Mouse (Mus musculus): Measurements from ENCODE around the gene Tex48. TPM values are rescaled to one million over a fixed set of nuclear protein-coding genes. Genes with fewer than 3 reads are reported as not detected.

The Tex48 gene
- polyA plus RNA-seq (2015; fragmentation: Illumina TruSeq; extraction: RNeasy Lipid Tissue Mini Kit (QIAGEN cat#74804); ENCODE audit: low read depth, low replicate concordance) = not detected

DNA sequence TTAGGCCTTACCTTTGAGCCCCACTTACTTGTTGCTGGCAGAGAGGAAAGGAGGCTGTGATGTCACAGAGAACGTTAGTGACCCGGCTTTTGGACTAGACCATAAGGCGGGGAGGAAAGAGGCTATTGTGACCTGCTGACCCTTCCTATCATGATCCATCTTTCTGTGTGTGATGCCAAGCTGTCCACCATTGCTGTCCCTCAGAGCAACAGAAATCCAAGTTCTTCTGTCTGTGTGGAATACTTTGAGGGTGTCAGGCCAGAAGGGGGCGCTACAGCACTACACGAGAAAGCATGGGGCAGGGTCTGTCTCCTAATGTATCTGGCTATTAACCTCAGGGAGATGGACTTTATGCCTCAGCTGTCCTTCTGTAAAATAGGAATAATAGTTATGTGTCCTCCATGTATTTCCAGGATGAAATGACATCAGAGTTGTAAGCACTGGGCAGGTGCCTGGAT, at the start of gene Tex48:
Gene Tex48 (minus strand): TSS at position 51 of the 458 bp plus-strand sequence.

DNA sequence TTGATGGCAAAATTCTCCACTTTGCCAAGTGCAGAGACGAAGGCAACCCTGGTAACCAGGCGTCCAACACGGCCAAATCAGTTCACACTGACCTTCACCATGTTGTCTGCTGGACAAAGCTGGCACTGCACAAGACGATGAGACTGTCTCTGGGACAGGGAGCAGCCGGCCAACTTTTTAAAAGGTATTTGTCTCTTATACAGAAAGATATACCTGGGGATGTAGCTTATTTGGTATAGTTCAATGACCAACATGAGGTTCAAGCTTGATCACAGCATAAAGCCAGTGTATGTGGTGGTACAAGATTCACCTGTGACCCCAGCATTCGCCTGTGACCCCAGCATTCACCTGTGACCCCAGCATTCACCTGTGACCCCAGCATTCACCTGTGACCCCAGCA, 41.1 kb upstream of the Tex48 start, which contains the start of gene Gm11214:
Gene Gm11214 (minus strand): TSS at position 101 of the 400 bp plus-strand sequence.

DNA sequence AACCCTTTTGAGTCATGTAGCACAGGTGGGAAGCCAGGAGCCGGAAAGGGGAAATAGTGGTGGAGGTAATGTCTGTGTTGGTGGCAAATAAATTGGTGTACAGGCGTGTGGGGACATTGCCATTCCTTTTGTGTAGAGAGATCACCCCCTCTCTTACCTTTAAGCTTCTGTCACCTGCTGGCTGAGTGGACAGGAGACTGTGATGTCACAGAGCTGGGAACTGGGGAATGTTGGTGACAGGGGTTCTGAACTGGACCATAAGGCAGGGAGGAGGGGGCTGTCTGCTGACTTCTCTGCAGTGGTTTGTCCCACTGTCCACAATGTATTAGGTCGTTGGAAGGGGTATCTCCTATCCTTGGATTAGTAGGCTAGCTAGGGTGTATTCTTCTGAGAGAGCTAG, 17.3 kb downstream of the Tex48 start, which contains the start of gene Gm11213:
Gene Gm11213 (minus strand): TSS at position 317 of the 400 bp plus-strand sequence.

DNA sequence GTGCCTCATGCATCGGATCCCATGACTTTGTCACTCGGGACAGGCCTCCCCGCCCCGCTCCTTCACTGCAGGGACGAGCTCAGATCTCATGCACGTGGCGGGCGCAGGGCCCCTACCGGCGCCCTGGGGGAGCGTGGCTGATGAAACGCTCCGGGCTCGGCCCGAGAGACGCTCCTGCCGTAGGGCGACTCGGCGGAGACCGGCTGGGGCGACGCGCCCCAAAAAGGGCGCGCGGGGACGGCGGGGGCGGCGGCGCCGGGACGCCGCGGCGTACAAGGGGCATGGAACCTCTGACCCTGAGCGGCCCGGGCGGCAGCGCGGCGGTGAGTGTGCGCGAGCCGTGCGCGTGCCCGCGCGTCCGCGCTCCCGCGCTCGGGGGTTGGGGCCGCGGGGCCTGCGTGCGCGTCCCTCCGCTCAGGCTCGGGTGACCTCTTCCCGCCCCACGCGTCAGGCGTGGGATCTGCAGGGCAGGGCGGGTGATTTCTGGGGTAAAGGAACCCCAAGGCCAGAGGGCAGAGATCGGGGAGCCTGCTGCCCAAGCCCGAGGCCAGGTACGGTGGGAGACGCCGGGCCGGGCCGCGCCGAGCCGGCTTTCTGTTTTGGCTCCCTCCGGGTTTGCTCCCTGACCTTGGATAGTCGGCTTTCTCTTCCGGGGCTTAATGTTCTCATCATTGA, 63.7 kb downstream of the Tex48 start, which contains the start of gene Tmem268:
Gene Tmem268 (plus strand): TSS at position 375 of the 675 bp plus-strand sequence.

Other genes starting within 250 kb of the Tex48 start
- 1.9 TPM for gene Akna, start 219.1 kb downstream of the Tex48 start, polyA plus RNA-seq (2015; fragmentation: Illumina TruSeq; extraction: RNeasy Lipid Tissue Mini Kit (QIAGEN cat#74804); ENCODE audit: low read depth, low replicate concordance)
- gene Whrn, start 126.4 kb downstream of the Tex48 start, polyA plus RNA-seq (2015; fragmentation: Illumina TruSeq; extraction: RNeasy Lipid Tissue Mini Kit (QIAGEN cat#74804); ENCODE audit: low read depth, low replicate concordance) = 30.1 TPM
- 246 TPM for gene Atp6v1g1, start 77.7 kb downstream of the Tex48 start, polyA plus RNA-seq (2015; fragmentation: Illumina TruSeq; extraction: RNeasy Lipid Tissue Mini Kit (QIAGEN cat#74804); ENCODE audit: low read depth, low replicate concordance)
- 11.1 TPM for gene Tmem268, start 63.6 kb downstream of the Tex48 start, polyA plus RNA-seq (2015; fragmentation: Illumina TruSeq; extraction: RNeasy Lipid Tissue Mini Kit (QIAGEN cat#74804); ENCODE audit: low read depth, low replicate concordance)
- not detected for gene Gm11213, start 17.2 kb downstream of the Tex48 start, polyA plus RNA-seq (2015; fragmentation: Illumina TruSeq; extraction: RNeasy Lipid Tissue Mini Kit (QIAGEN cat#74804); ENCODE audit: low read depth, low replicate concordance)
- not detected for gene Gm11214, start 41.0 kb upstream of the Tex48 start, polyA plus RNA-seq (2015; fragmentation: Illumina TruSeq; extraction: RNeasy Lipid Tissue Mini Kit (QIAGEN cat#74804); ENCODE audit: low read depth, low replicate concordance)
- gene Tnfsf15, start 122.7 kb upstream of the Tex48 start, polyA plus RNA-seq (2015; fragmentation: Illumina TruSeq; extraction: RNeasy Lipid Tissue Mini Kit (QIAGEN cat#74804); ENCODE audit: low read depth, low replicate concordance) = not detected
- gene Tnfsf8, start 238.9 kb upstream of the Tex48 start, polyA plus RNA-seq (2015; fragmentation: Illumina TruSeq; extraction: RNeasy Lipid Tissue Mini Kit (QIAGEN cat#74804); ENCODE audit: low read depth, low replicate concordance) = not detected